Mouse (Mus musculus): Measurements from ENCODE around the gene Nelfcd.
A peak's percentile ranks its signal among the peaks of the same experiment; 100 is the strongest.

Nelfcd gene

GRCm38 (mm10) chr2:174436916-174437696, 21.5 kb downstream of the Nelfcd start:
- no peak for ATAC-seq (ENCODE audit: low TSS enrichment)

GRCm38 (mm10) chr2:174437697-174437982, 22.0 kb downstream of the Nelfcd start:
- no peak for ATAC-seq (ENCODE audit: low TSS enrichment)

GRCm38 (mm10) chr2:174438181-174438580, 22.6 kb downstream of the Nelfcd start:
- ATAC-seq (ENCODE audit: low TSS enrichment), result no peak

GRCm38 (mm10) chr2:174438737-174439449, 23.3 kb downstream of the Nelfcd start, which contains the start of gene Ctsz:
TSS of gene Ctsz (minus strand) at chr2:174439039.
- peak; percentile 76 for ATAC-seq (ENCODE audit: low TSS enrichment)

GRCm38 (mm10) chr2:174439450-174439838, 23.8 kb downstream of the Nelfcd start:
- no peak for ATAC-seq (ENCODE audit: low TSS enrichment)

- no peak for ATAC-seq (ENCODE audit: low TSS enrichment)
Observed at GRCm38 (mm10) chr2:174439961-174440360, 24.4 kb downstream of the Nelfcd start.

- no peak for ATAC-seq (ENCODE audit: low TSS enrichment)
Observed at GRCm38 (mm10) chr2:174441898-174442297, 26.3 kb downstream of the Nelfcd start.

- ATAC-seq (ENCODE audit: low TSS enrichment), result no peak
Observed at GRCm38 (mm10) chr2:174442460-174442859, 26.9 kb downstream of the Nelfcd start.

- ATAC-seq (ENCODE audit: low TSS enrichment), result no peak
Observed at GRCm38 (mm10) chr2:174443046-174443445, 27.4 kb downstream of the Nelfcd start.

GRCm38 (mm10) chr2:174444359-174444758, 28.8 kb downstream of the Nelfcd start:
- ATAC-seq (ENCODE audit: low TSS enrichment), result no peak

GRCm38 (mm10) chr2:174445018-174445417, 29.4 kb downstream of the Nelfcd start:
- no peak for ATAC-seq (ENCODE audit: low TSS enrichment)

GRCm38 (mm10) chr2:174446492-174446891, 30.9 kb downstream of the Nelfcd start:
- ATAC-seq (ENCODE audit: low TSS enrichment), result no peak

GRCm38 (mm10) chr2:174446905-174447304, 31.3 kb downstream of the Nelfcd start:
- ATAC-seq (ENCODE audit: low TSS enrichment), result no peak

GRCm38 (mm10) chr2:174448405-174448804, 32.8 kb downstream of the Nelfcd start:
- ATAC-seq (ENCODE audit: low TSS enrichment), result no peak

GRCm38 (mm10) chr2:174450353-174450752, 34.7 kb downstream of the Nelfcd start, which contains the start of gene Tubb1:
TSS of gene Tubb1 (plus strand) at chr2:174450695.
- ATAC-seq (ENCODE audit: low TSS enrichment), result no peak

- ATAC-seq (ENCODE audit: low TSS enrichment), result no peak
Observed at GRCm38 (mm10) chr2:174453681-174454080, 38.1 kb downstream of the Nelfcd start.

GRCm38 (mm10) chr2:174459365-174459764, 43.8 kb downstream of the Nelfcd start:
- ATAC-seq (ENCODE audit: low TSS enrichment), result no peak

GRCm38 (mm10) chr2:174463370-174463769, 47.8 kb downstream of the Nelfcd start:
- peak; percentile 21; the same call in 1 of the 2 replicates for ATAC-seq (ENCODE audit: low TSS enrichment)

GRCm38 (mm10) chr2:174463789-174464523, 48.4 kb downstream of the Nelfcd start, which contains the start of gene Atp5e:
TSS of gene Atp5e (minus strand) at chr2:174464105.
- ATAC-seq (ENCODE audit: low TSS enrichment), result peak; percentile 100

- ATAC-seq (ENCODE audit: low TSS enrichment), result no peak
Observed at GRCm38 (mm10) chr2:174470333-174470732, 54.7 kb downstream of the Nelfcd start.

- ATAC-seq (ENCODE audit: low TSS enrichment), result no peak
Observed at GRCm38 (mm10) chr2:174470786-174471405, 55.3 kb downstream of the Nelfcd start.

- ATAC-seq (ENCODE audit: low TSS enrichment), result 0 out of 2 replicates have a peak, but pooled peaks have one; percentile 0
Observed at GRCm38 (mm10) chr2:174472407-174472806, 56.8 kb downstream of the Nelfcd start.
